Mouse (Mus musculus) ES-E14 (cell line): ENCODE results near the gene Gm33543.

ENCODE experiments used
- CHD2 ChIP-seq: IDR thresholded peaks from 2 replicates; pipeline ENCODE4 v1.6.1; 2014; ENCODE audit warnings: mild to moderate bottlenecking, low read depth, low read length, inconsistent platforms
- HCFC1 ChIP-seq: IDR thresholded peaks from 2 replicates; pipeline ENCODE4 v1.6.1; 2012; ENCODE audit warnings: low read length, inconsistent platforms, borderline replicate concordance; ENCODE audit not compliant: insufficient read depth
- MAFK ChIP-seq: IDR thresholded peaks from 2 replicates; pipeline ENCODE4 v1.6.1; 2014; ENCODE audit warnings: mild to moderate bottlenecking, low read depth, low read length, inconsistent platforms; ENCODE audit not compliant: insufficient read depth
- ZC3H11A ChIP-seq: IDR thresholded peaks from 2 replicates; pipeline ENCODE4 v1.6.1; 2012; ENCODE audit warnings: low read depth, mild to moderate bottlenecking, inconsistent platforms, low read length, borderline replicate concordance
- ZNF384 ChIP-seq: IDR thresholded peaks from 2 replicates; pipeline ENCODE4 v1.6.1; 2012; ENCODE audit warnings: low read depth, low read length, inconsistent platforms

- TF ChIP-seq CHD2 (no peak), MAFK (no peak), ZC3H11A (no peak), ZNF384 (no peak), HCFC1 (no peak)
Measured at GRCm38 (mm10) chr10:95801443-95801811, 41.3 kb downstream of the Gm33543 start.
